Mouse (Mus musculus): Measurements from ENCODE around the gene Sall2. TPM values are rescaled to one million over a fixed set of nuclear protein-coding genes. Genes with fewer than 3 reads are reported as not detected.
A peak's percentile ranks its signal among the peaks of the same experiment; 100 is the strongest.
"Not testable (repeated sequence)": the region's sequence is repeated elsewhere in the genome, so short reads cannot be mapped to it uniquely, and the experiment has no call there.

Gene Sall2
- polyA plus RNA-seq, 1 experiment from 2014 or later = 39.1 TPM

DNA sequence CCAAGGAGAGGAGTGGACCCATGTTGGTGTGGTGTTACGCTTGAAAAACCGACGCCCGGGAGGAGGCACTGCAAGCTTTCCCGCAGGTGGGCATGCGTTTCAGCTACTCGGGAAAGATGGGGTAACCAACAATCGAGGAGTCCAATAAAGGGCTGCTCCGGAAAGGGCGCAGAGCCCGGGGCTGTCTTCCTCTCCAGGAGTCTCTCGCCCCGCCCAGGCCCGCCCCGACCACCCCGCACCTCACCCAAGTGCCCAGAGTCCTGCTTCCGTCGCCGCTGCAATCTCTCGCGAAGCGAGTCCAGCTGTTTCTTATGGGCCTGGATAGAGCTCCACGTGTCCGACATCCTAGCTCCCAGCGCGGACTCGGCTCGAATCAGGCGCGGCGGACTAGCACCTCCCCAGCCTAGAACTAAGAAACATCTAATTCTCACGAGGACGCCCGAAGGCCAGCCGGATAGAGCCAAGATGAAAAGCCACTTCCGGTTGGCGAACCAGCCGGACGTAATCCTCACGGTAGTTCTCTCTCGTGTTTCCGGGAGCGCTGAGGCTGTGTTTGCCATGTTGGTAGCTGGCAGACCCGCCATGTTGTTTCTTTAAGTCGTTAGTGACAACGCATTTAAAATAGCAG, 23.8 kb downstream of the Sall2 start, which contains the start of gene Mettl3:
Gene Mettl3, minus strand, starts transcription at position 485 of the 628 bp plus-strand sequence.
- ATAC-seq (ENCODE audit: low FRiP score, low TSS enrichment) = peak; percentile 96
- WGBS = under 1% methylated on average over 46 of the region's 46 CpGs
- H3K4me1 ChIP-seq (ENCODE audit: insufficient read depth, low read length) = peaks cover 8% of the 10 kb centered on the region; the same call in 1 of the 2 replicates
- H3K4me3 ChIP-seq (ENCODE audit: low read length) = peak within 1 kb of the TSS; percentile 84
- peak within 1 kb of the TSS; percentile 97 for H3K27ac ChIP-seq (ENCODE audit: low read length)
- H3K9me3 ChIP-seq (ENCODE audit: low read length) = no peaks in the 10 kb centered on the region
- no peaks in the 10 kb centered on the region for H3K27me3 ChIP-seq (ENCODE audit: insufficient read depth, low read length)
- peaks cover 8% of the 10 kb centered on the region for H3K36me3 ChIP-seq (ENCODE audit: insufficient read depth, low read length)
- peak within 1 kb of the TSS; percentile 59 for H3K4me2 ChIP-seq (replicated peaks; ENCODE audit: low read depth, low read length)
- peak within 1 kb of the TSS; percentile 82 for H3K9ac ChIP-seq (replicated peaks; ENCODE audit: low read length)

- not testable (repeated sequence) for H3K9me3 ChIP-seq (ENCODE audit: low read length); H3K4me1 ChIP-seq (ENCODE audit: insufficient read depth, low read length); H3K27ac ChIP-seq (ENCODE audit: low read length); H3K9ac ChIP-seq (replicated peaks; ENCODE audit: low read length); H3K27me3 ChIP-seq (ENCODE audit: insufficient read depth, low read length); ATAC-seq (ENCODE audit: low FRiP score, low TSS enrichment); H3K4me3 ChIP-seq (ENCODE audit: low read length)
- 94% methylated on average over 3 of the region's 3 CpGs for WGBS
- Histone ChIP-seq H3K36me3 (ENCODE audit: insufficient read depth, low read length) (peaks cover 18% of the 10 kb centered on the region), H3K4me2 (replicated peaks; ENCODE audit: low read depth, low read length) (peak overlapping the region; percentile 59; the same call in 1 of the 2 replicates)
Observed at GRCm38 (mm10) chr14:52303517-52303916, 25.0 kb downstream of the Sall2 start.

- Histone ChIP-seq H3K27me3 (ENCODE audit: insufficient read depth, low read length) (no peaks in the 10 kb centered on the region), H3K4me2 (replicated peaks; ENCODE audit: low read depth, low read length) (no peak overlapping the region), H3K9me3 (ENCODE audit: low read length) (no peaks in the 10 kb centered on the region), H3K27ac (ENCODE audit: low read length) (no peak overlapping the region), H3K4me1 (ENCODE audit: insufficient read depth, low read length) (no peaks in the 10 kb centered on the region), H3K9ac (replicated peaks; ENCODE audit: low read length) (no peak overlapping the region), H3K4me3 (ENCODE audit: low read length) (no peak overlapping the region), H3K36me3 (ENCODE audit: insufficient read depth, low read length) (peaks cover 64% of the 10 kb centered on the region)
- ATAC-seq (ENCODE audit: low FRiP score, low TSS enrichment) = peak; percentile 44; the same call in 1 of the 2 replicates
- 67% methylated on average over 6 of the region's 6 CpGs for WGBS
Observed at GRCm38 (mm10) chr14:52295558-52296264, 32.9 kb downstream of the Sall2 start.

GRCm38 (mm10) chr14:52284191-52284590, 44.4 kb downstream of the Sall2 start:
- H3K36me3 ChIP-seq (ENCODE audit: insufficient read depth, low read length) = peaks cover 33% of the 10 kb centered on the region
- H3K4me1 ChIP-seq (ENCODE audit: insufficient read depth, low read length) = peaks cover 7% of the 10 kb centered on the region
- H3K9me3 ChIP-seq (ENCODE audit: low read length) = no peaks in the 10 kb centered on the region
- no peak overlapping the region for H3K4me2 ChIP-seq (replicated peaks; ENCODE audit: low read depth, low read length)
- H3K9ac ChIP-seq (replicated peaks; ENCODE audit: low read length) = no peak overlapping the region
- WGBS = 95% methylated on average over 3 of the region's 3 CpGs
- no peaks in the 10 kb centered on the region for H3K27me3 ChIP-seq (ENCODE audit: insufficient read depth, low read length)
- no peak overlapping the region for H3K27ac ChIP-seq (ENCODE audit: low read length)
- no peak overlapping the region for H3K4me3 ChIP-seq (ENCODE audit: low read length)
- ATAC-seq (ENCODE audit: low FRiP score, low TSS enrichment) = no peak

DNA sequence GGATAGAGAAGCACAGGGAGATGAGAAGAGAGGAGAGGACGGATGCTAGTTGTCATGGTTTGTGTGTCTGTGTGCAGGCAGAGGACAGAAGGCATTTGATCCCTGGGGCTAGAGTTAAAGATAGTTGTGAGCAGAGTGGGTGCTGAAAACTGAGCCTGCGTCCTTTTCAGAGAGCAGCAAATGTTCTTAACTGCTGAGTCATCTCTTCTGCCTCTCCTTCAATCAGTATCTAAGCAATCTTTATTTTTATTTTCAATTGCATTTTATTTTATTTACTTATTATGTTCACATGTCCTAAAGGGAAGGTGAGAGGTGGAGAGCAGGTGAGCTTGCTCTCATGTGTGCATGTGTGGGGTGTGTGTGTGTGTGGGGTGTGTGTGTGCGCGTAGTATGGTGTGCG, 44.9 kb downstream of the Sall2 start:
- WGBS = 90% methylated on average over 5 of the region's 5 CpGs
- Histone ChIP-seq H3K27ac (ENCODE audit: low read length) (no peak overlapping the region), H3K4me1 (ENCODE audit: insufficient read depth, low read length) (peaks cover 7% of the 10 kb centered on the region), H3K4me3 (ENCODE audit: low read length) (no peak overlapping the region), H3K9me3 (ENCODE audit: low read length) (no peaks in the 10 kb centered on the region), H3K27me3 (ENCODE audit: insufficient read depth, low read length) (no peaks in the 10 kb centered on the region), H3K4me2 (replicated peaks; ENCODE audit: low read depth, low read length) (no peak overlapping the region), H3K36me3 (ENCODE audit: insufficient read depth, low read length) (peaks cover 31% of the 10 kb centered on the region), H3K9ac (replicated peaks; ENCODE audit: low read length) (no peak overlapping the region)
- no peak for ATAC-seq (ENCODE audit: low FRiP score, low TSS enrichment)

DNA sequence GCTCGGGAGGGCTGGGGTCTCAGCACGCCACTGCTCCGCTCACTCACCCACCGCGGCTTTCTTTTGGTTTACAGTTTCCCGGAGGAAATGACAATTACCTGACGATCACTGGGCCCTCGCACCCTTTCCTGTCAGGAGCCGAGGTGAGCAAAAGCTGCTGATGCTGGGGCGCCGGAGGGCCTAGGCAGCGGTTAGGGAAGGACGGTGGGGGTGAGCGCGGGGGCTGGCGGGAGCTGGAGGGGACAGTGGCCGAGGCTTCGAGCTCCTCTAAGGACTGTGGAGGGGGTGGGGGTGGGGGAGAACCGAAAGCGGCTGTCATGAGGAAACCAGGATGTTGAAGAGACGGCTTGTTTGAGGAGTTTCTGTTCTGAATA, 48.8 kb downstream of the Sall2 start:
- peaks cover 13% of the 10 kb centered on the region for H3K4me1 ChIP-seq (ENCODE audit: insufficient read depth, low read length)
- peak; percentile 58 for ATAC-seq (ENCODE audit: low FRiP score, low TSS enrichment)
- H3K27ac ChIP-seq (ENCODE audit: low read length) = peak overlapping the region; percentile 90
- peak overlapping the region; percentile 90 for H3K9ac ChIP-seq (replicated peaks; ENCODE audit: low read length)
- peak overlapping the region; percentile 95 for H3K4me3 ChIP-seq (ENCODE audit: low read length)
- 0 out of 2 replicates have a peak, but pooled peaks cover 5% of the 10 kb centered on the region for H3K36me3 ChIP-seq (ENCODE audit: insufficient read depth, low read length)
- H3K27me3 ChIP-seq (ENCODE audit: insufficient read depth, low read length) = no peaks in the 10 kb centered on the region
- no peaks in the 10 kb centered on the region for H3K9me3 ChIP-seq (ENCODE audit: low read length)
- peak overlapping the region; percentile 65 for H3K4me2 ChIP-seq (replicated peaks; ENCODE audit: low read depth, low read length)
- 1% methylated on average over 21 of the region's 21 CpGs for WGBS

- Histone ChIP-seq H3K27me3 (ENCODE audit: insufficient read depth, low read length) (no peaks in the 10 kb centered on the region), H3K4me2 (replicated peaks; ENCODE audit: low read depth, low read length) (peak within 1 kb of the TSS; percentile 65), H3K9me3 (ENCODE audit: low read length) (no peaks in the 10 kb centered on the region), H3K36me3 (ENCODE audit: insufficient read depth, low read length) (0 out of 2 replicates have a peak, but pooled peaks cover 5% of the 10 kb centered on the region), H3K4me3 (ENCODE audit: low read length) (peak within 1 kb of the TSS; percentile 95), H3K9ac (replicated peaks; ENCODE audit: low read length) (peak within 1 kb of the TSS; percentile 90), H3K27ac (ENCODE audit: low read length) (peak within 1 kb of the TSS; percentile 90), H3K4me1 (ENCODE audit: insufficient read depth, low read length) (peaks cover 13% of the 10 kb centered on the region)
- under 1% methylated on average over 65 of the region's 66 CpGs for WGBS
- peak; percentile 100 for ATAC-seq (ENCODE audit: low FRiP score, low TSS enrichment)
Observed at GRCm38 (mm10) chr14:52278932-52279746, 49.4 kb downstream of the Sall2 start, which contains the start of the genes Tox4 and Rab2b. Gene Tox4 (plus strand): TSS chr14:52279146. Gene Rab2b (minus strand): TSS chr14:52279545.

- no peak overlapping the region for H3K27ac ChIP-seq (ENCODE audit: low read length)
- no peak overlapping the region for H3K4me2 ChIP-seq (replicated peaks; ENCODE audit: low read depth, low read length)
- H3K9ac ChIP-seq (replicated peaks; ENCODE audit: low read length) = no peak overlapping the region
- peaks cover 13% of the 10 kb centered on the region for H3K4me1 ChIP-seq (ENCODE audit: insufficient read depth, low read length)
- 0 out of 2 replicates have a peak, but pooled peaks cover 5% of the 10 kb centered on the region for H3K36me3 ChIP-seq (ENCODE audit: insufficient read depth, low read length)
- 95% methylated on average over 4 of the region's 4 CpGs for WGBS
- H3K9me3 ChIP-seq (ENCODE audit: low read length) = no peaks in the 10 kb centered on the region
- no peak for ATAC-seq (ENCODE audit: low FRiP score, low TSS enrichment)
- H3K4me3 ChIP-seq (ENCODE audit: low read length) = no peak overlapping the region
- no peaks in the 10 kb centered on the region for H3K27me3 ChIP-seq (ENCODE audit: insufficient read depth, low read length)
Observed at GRCm38 (mm10) chr14:52277210-52277609, 51.4 kb downstream of the Sall2 start.

- H3K4me1 ChIP-seq (ENCODE audit: insufficient read depth, low read length) = no peaks in the 10 kb centered on the region
- WGBS = 65% methylated on average over 3 of the region's 3 CpGs
- ATAC-seq (ENCODE audit: low FRiP score, low TSS enrichment) = no peak
Observed at GRCm38 (mm10) chr14:52272781-52273180, 55.8 kb downstream of the Sall2 start.

More at GRCm38 (mm10) chr14:52272781-52273180, 55.8 kb downstream of the Sall2 start:
- H3K36me3 ChIP-seq (ENCODE audit: insufficient read depth, low read length) = 0 out of 2 replicates have a peak, but pooled peaks cover 5% of the 10 kb centered on the region
- H3K4me2 ChIP-seq (replicated peaks; ENCODE audit: low read depth, low read length) = no peak overlapping the region
- H3K9ac ChIP-seq (replicated peaks; ENCODE audit: low read length) = no peak overlapping the region
- H3K4me3 ChIP-seq (ENCODE audit: low read length) = no peak overlapping the region
- no peak overlapping the region for H3K27ac ChIP-seq (ENCODE audit: low read length)
- no peaks in the 10 kb centered on the region for H3K27me3 ChIP-seq (ENCODE audit: insufficient read depth, low read length)
- no peaks in the 10 kb centered on the region for H3K9me3 ChIP-seq (ENCODE audit: low read length)
